Mouse (Mus musculus) testis, adult 2 months (tissue): Measurements from ENCODE around the gene Stn1. TPM values are rescaled to one million over a fixed set of nuclear protein-coding genes. Genes with fewer than 3 reads are reported as not detected.

ENCODE experiments used
- H3K27ac ChIP-seq: fragments of 200-500 bp; 2 replicates; pipeline ENCODE4 v1.5.1; 2012; ENCODE audit warnings: low read depth, low read length; ENCODE audit not compliant: control insufficient read depth, insufficient read depth
- H3K27me3 ChIP-seq: fragments of 200-500 bp; 2 replicates; pipeline ENCODE4 v1.6.1; 2012; ENCODE audit warnings: mild to moderate bottlenecking, low read length, moderate library complexity; ENCODE audit not compliant: control insufficient read depth, insufficient read depth
- H3K36me3 ChIP-seq: fragments of 200-500 bp; 2 replicates; pipeline ENCODE4 v1.6.1; 2012; ENCODE audit warnings: mild to moderate bottlenecking, low read length; ENCODE audit not compliant: control insufficient read depth, insufficient read depth
- H3K4me1 ChIP-seq: fragments of 200-500 bp; 2 replicates; pipeline ENCODE4 v1.6.1; 2012; ENCODE audit warnings: low read length; ENCODE audit not compliant: control insufficient read depth, insufficient read depth
- H3K4me3 ChIP-seq: fragments of 200-500 bp; 2 replicates; pipeline ENCODE4 v1.5.1; 2012; ENCODE audit warnings: low read depth, mild to moderate bottlenecking, low read length, moderate library complexity, mixed read lengths; ENCODE audit not compliant: control insufficient read depth
- CTCF ChIP-seq: fragments of 200-500 bp; IDR thresholded peaks from 2 replicates; pipeline ENCODE4 v1.5.1; 2012; ENCODE audit warnings: low read depth, mild to moderate bottlenecking, inconsistent platforms, low read length, moderate library complexity; ENCODE audit not compliant: control insufficient read depth, insufficient read depth, insufficient replicate concordance
- POLR2A ChIP-seq: fragments of 200-500 bp; IDR thresholded peaks from 2 replicates; pipeline ENCODE4 v1.6.1; 2012; ENCODE audit warnings: low read depth, mild to moderate bottlenecking, inconsistent platforms, low read length, moderate library complexity; ENCODE audit not compliant: control insufficient read depth
- polyA plus RNA-seq: library from polyadenylated mRNA; depleted of rRNA; stranded (reverse); fragments of >200 nt; gene quantifications from 2 replicates; pipeline ENCODE4 v1.2.3, GENCODE M21; 2012

The Stn1 gene
- polyA plus RNA-seq, 1 experiment: 19.6 TPM

GRCm38 (mm10) chr19:47484110-47484509 lies 53.2 kb downstream of the Stn1 start:
- TF ChIP-seq CTCF: no peak
- no peak for TF ChIP-seq POLR2A
- H3K27ac ChIP-seq: no peak overlapping the region

GRCm38 (mm10) chr19:47483346-47483745 lies 54.0 kb downstream of the Stn1 start:
- H3K4me3 ChIP-seq: no peak overlapping the region
- TF ChIP-seq CTCF (no peak), POLR2A (no peak)

More at GRCm38 (mm10) chr19:47484110-47484509, 53.2 kb downstream of the Stn1 start:
- Histone ChIP-seq H3K4me3 (no peak overlapping the region), H3K36me3 (no peaks in the 10 kb centered on the region), H3K27me3 (no peaks in the 10 kb centered on the region), H3K4me1 (no peaks in the 10 kb centered on the region; the same call in 1 of the 2 replicates)

GRCm38 (mm10) chr19:47473453-47473852 lies 63.9 kb downstream of the Stn1 start:
- H3K4me1 ChIP-seq: no peaks in the 10 kb centered on the region
- H3K27ac ChIP-seq: no peak overlapping the region
- no peaks in the 10 kb centered on the region for H3K36me3 ChIP-seq
- no peaks in the 10 kb centered on the region for H3K27me3 ChIP-seq
- H3K4me3 ChIP-seq: no peak overlapping the region
- no peak for TF ChIP-seq POLR2A
- TF ChIP-seq CTCF: no peak

More at GRCm38 (mm10) chr19:47483346-47483745, 54.0 kb downstream of the Stn1 start:
- H3K36me3 ChIP-seq: no peaks in the 10 kb centered on the region
- no peaks in the 10 kb centered on the region; the same call in 1 of the 2 replicates for H3K4me1 ChIP-seq
- no peak overlapping the region for H3K27ac ChIP-seq
- H3K27me3 ChIP-seq: no peaks in the 10 kb centered on the region

- H3K27ac ChIP-seq: no peak overlapping the region
- TF ChIP-seq CTCF (no peak), POLR2A (no peak)
- H3K36me3 ChIP-seq: no peaks in the 10 kb centered on the region
Observed at GRCm38 (mm10) chr19:47472881-47473400, 64.4 kb downstream of the Stn1 start.

GRCm38 (mm10) chr19:47471808-47472207 lies 65.5 kb downstream of the Stn1 start:
- no peaks in the 10 kb centered on the region for H3K4me1 ChIP-seq
- no peaks in the 10 kb centered on the region for H3K27me3 ChIP-seq
- H3K27ac ChIP-seq: no peak overlapping the region
- no peaks in the 10 kb centered on the region for H3K36me3 ChIP-seq
- TF ChIP-seq CTCF (no peak), POLR2A (no peak)
- H3K4me3 ChIP-seq: no peak overlapping the region

More at GRCm38 (mm10) chr19:47472881-47473400, 64.4 kb downstream of the Stn1 start:
- no peaks in the 10 kb centered on the region for H3K27me3 ChIP-seq
- no peak overlapping the region for H3K4me3 ChIP-seq
- no peaks in the 10 kb centered on the region for H3K4me1 ChIP-seq

GRCm38 (mm10) chr19:47468750-47469149 lies 68.6 kb downstream of the Stn1 start:
- peaks cover 7% of the 10 kb centered on the region for H3K4me1 ChIP-seq
- H3K27ac ChIP-seq: no peak overlapping the region
- no peaks in the 10 kb centered on the region for H3K27me3 ChIP-seq
- TF ChIP-seq POLR2A (no peak), CTCF (no peak)
- H3K4me3 ChIP-seq: no peak overlapping the region
- H3K36me3 ChIP-seq: no peaks in the 10 kb centered on the region

GRCm38 (mm10) chr19:47466775-47467174 lies 70.5 kb downstream of the Stn1 start:
- Histone ChIP-seq H3K4me3 (no peak overlapping the region), H3K4me1 (peaks cover 10% of the 10 kb centered on the region), H3K27me3 (no peaks in the 10 kb centered on the region), H3K36me3 (no peaks in the 10 kb centered on the region), H3K27ac (no peak overlapping the region)
- TF ChIP-seq CTCF (no peak), POLR2A (no peak)
